Mouse (Mus musculus) ES-E14 (cell line): ENCODE measurements around the gene Hmces.

Experiments used
- HCFC1 ChIP-seq: IDR thresholded peaks from 2 replicates; pipeline ENCODE4 v1.6.1; 2012; ENCODE audit warnings: low read length, inconsistent platforms, borderline replicate concordance; ENCODE audit not compliant: insufficient read depth
- ZC3H11A ChIP-seq: IDR thresholded peaks from 2 replicates; pipeline ENCODE4 v1.6.1; 2012; ENCODE audit warnings: low read depth, mild to moderate bottlenecking, inconsistent platforms, low read length, borderline replicate concordance
- ZNF384 ChIP-seq: IDR thresholded peaks from 2 replicates; pipeline ENCODE4 v1.6.1; 2012; ENCODE audit warnings: low read depth, low read length, inconsistent platforms

DNA sequence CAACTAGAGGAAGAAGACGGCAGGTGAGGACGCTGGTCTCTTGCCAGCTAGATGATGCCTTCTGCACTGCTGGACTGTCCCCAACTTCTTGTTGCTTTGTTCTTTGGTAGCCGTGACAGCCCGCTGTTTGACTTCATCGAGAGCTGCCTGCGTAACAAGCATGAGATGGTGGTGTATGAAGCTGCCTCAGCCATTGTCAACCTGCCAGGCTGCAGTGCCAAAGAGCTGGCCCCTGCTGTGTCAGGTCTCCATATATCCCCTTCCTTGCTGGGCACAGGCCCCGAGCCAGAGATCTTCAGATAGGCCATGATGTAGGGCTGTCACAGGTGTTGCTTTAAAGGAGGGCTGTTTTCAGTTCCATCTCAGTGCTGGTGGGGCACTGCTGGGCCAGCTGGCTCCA is 19.8 kb upstream of the Hmces start:
- TF ChIP-seq HCFC1 (no peak), ZNF384 (no peak), ZC3H11A (no peak)
